Mouse (Mus musculus): ENCODE results near the gene Cirbp. TPM values are rescaled to one million over a fixed set of nuclear protein-coding genes. Genes with fewer than 3 reads are reported as not detected.

Cirbp gene
- polyA plus RNA-seq, 1 experiment from 2014 or later = 175 TPM

GRCm38 (mm10) chr10:80158307-80158986 is 7.3 kb upstream of the Cirbp start:
- no peak for ATAC-seq (ENCODE audit: insufficient number of reproducible peaks, insufficient read depth, low FRiP score, low TSS enrichment, low read depth)
- Histone ChIP-seq H3K4me1 (replicated peaks) (peaks cover 89% of the 10 kb centered on the region), H3K9ac (replicated peaks) (peak overlapping the region; percentile 28; the same call in 1 of the 2 replicates)

GRCm38 (mm10) chr10:80159021-80159560 is 6.7 kb upstream of the Cirbp start:
- WGBS = 5% methylated on average over 12 of the region's 12 CpGs
- Histone ChIP-seq H3K9me3 (no peaks in the 10 kb centered on the region), H3K4me2 (peak overlapping the region; percentile 67), H3K27ac (peak overlapping the region; percentile 88), H3K4me1 (replicated peaks) (peaks cover 87% of the 10 kb centered on the region), H3K27me3 (no peaks in the 10 kb centered on the region), H3K9ac (replicated peaks) (peak overlapping the region; percentile 28; the same call in 1 of the 2 replicates), H3K4me3 (replicated peaks) (peak overlapping the region; percentile 41), H3K36me3 (peaks cover 36% of the 10 kb centered on the region)
- peak; percentile 0; the same call in 1 of the 2 replicates for ATAC-seq (ENCODE audit: insufficient number of reproducible peaks, insufficient read depth, low FRiP score, low TSS enrichment, low read depth)

More at GRCm38 (mm10) chr10:80158307-80158986, 7.3 kb upstream of the Cirbp start:
- H3K4me3 ChIP-seq (replicated peaks) = peak overlapping the region; percentile 41
- H3K36me3 ChIP-seq = peaks cover 42% of the 10 kb centered on the region
- H3K9me3 ChIP-seq = no peaks in the 10 kb centered on the region
- no peaks in the 10 kb centered on the region for H3K27me3 ChIP-seq
- H3K27ac ChIP-seq = peak overlapping the region; percentile 88
- peak overlapping the region; percentile 67 for H3K4me2 ChIP-seq
- WGBS = 11% methylated on average over 18 of the region's 18 CpGs

- ATAC-seq (ENCODE audit: insufficient number of reproducible peaks, insufficient read depth, low FRiP score, low TSS enrichment, low read depth) = peak; percentile 73
- no peaks in the 10 kb centered on the region for H3K9me3 ChIP-seq
- H3K9ac ChIP-seq (replicated peaks) = peak overlapping the region; percentile 28; the same call in 1 of the 2 replicates
- peaks cover 29% of the 10 kb centered on the region for H3K36me3 ChIP-seq
- peaks cover 87% of the 10 kb centered on the region for H3K4me1 ChIP-seq (replicated peaks)
- H3K27me3 ChIP-seq = no peaks in the 10 kb centered on the region; the same call in 1 of the 2 replicates
- peak overlapping the region; percentile 41 for H3K4me3 ChIP-seq (replicated peaks)
- WGBS = under 1% methylated on average over 55 of the region's 55 CpGs
- peak overlapping the region; percentile 95 for H3K27ac ChIP-seq
- H3K4me2 ChIP-seq = peak overlapping the region; percentile 67
These were observed 6.0 kb upstream of the Cirbp start for GRCm38 (mm10) chr10:80159561-80160454.

- Histone ChIP-seq H3K36me3 (peaks cover 20% of the 10 kb centered on the region), H3K9ac (replicated peaks) (peak overlapping the region; percentile 65), H3K9me3 (no peaks in the 10 kb centered on the region), H3K4me1 (replicated peaks) (peaks cover 87% of the 10 kb centered on the region), H3K27ac (peak overlapping the region; percentile 95), H3K27me3 (no peaks in the 10 kb centered on the region; the same call in 1 of the 2 replicates), H3K4me2 (peak overlapping the region; percentile 67), H3K4me3 (replicated peaks) (peak overlapping the region; percentile 41)
- ATAC-seq (ENCODE audit: insufficient number of reproducible peaks, insufficient read depth, low FRiP score, low TSS enrichment, low read depth) = no peak
- 2% methylated on average over 33 of the region's 33 CpGs for whole genome bisulfite sequencing
These were observed 5.1 kb upstream of the Cirbp start for GRCm38 (mm10) chr10:80160455-80161371.

GRCm38 (mm10) chr10:80161522-80162242 is 4.1 kb upstream of the Cirbp start:
- Histone ChIP-seq H3K27me3 (no peaks in the 10 kb centered on the region; the same call in 1 of the 2 replicates), H3K4me2 (peak overlapping the region; percentile 67), H3K4me1 (replicated peaks) (peaks cover 83% of the 10 kb centered on the region), H3K27ac (peak overlapping the region; percentile 95), H3K9ac (replicated peaks) (peak overlapping the region; percentile 65; the same call in 1 of the 2 replicates), H3K36me3 (peaks cover 10% of the 10 kb centered on the region), H3K4me3 (replicated peaks) (peak overlapping the region; percentile 41), H3K9me3 (no peaks in the 10 kb centered on the region)
- WGBS = 9% methylated on average over 7 of the region's 7 CpGs
- no peak for ATAC-seq (ENCODE audit: insufficient number of reproducible peaks, insufficient read depth, low FRiP score, low TSS enrichment, low read depth)

- H3K9me3 ChIP-seq = no peaks in the 10 kb centered on the region
- no peak overlapping the region for H3K4me3 ChIP-seq (replicated peaks)
- peak overlapping the region; percentile 95 for H3K27ac ChIP-seq
- no peaks in the 10 kb centered on the region; the same call in 1 of the 2 replicates for H3K27me3 ChIP-seq
- H3K36me3 ChIP-seq = peaks cover 5% of the 10 kb centered on the region
- H3K9ac ChIP-seq (replicated peaks) = no peak overlapping the region
- H3K4me1 ChIP-seq (replicated peaks) = peaks cover 82% of the 10 kb centered on the region
- WGBS = 82% methylated on average over 3 of the region's 3 CpGs
- no peak for ATAC-seq (ENCODE audit: insufficient number of reproducible peaks, insufficient read depth, low FRiP score, low TSS enrichment, low read depth)
- 0 out of 2 replicates have a peak overlapping the region, but pooled peaks have one; percentile 67 for H3K4me2 ChIP-seq
These were observed 3.6 kb upstream of the Cirbp start for GRCm38 (mm10) chr10:80162243-80162608.

- Histone ChIP-seq H3K9ac (replicated peaks) (no peak overlapping the region), H3K4me1 (replicated peaks) (peaks cover 76% of the 10 kb centered on the region), H3K4me2 (0 out of 2 replicates have a peak overlapping the region, but pooled peaks have one; percentile 10), H3K27me3 (no peaks in the 10 kb centered on the region; the same call in 1 of the 2 replicates), H3K9me3 (no peaks in the 10 kb centered on the region), H3K4me3 (replicated peaks) (no peak overlapping the region), H3K27ac (peak overlapping the region; percentile 95), H3K36me3 (no peaks in the 10 kb centered on the region)
- 58% methylated on average over 6 of the region's 6 CpGs for WGBS
- no peak for ATAC-seq (ENCODE audit: insufficient number of reproducible peaks, insufficient read depth, low FRiP score, low TSS enrichment, low read depth)
These were observed 3.0 kb upstream of the Cirbp start for GRCm38 (mm10) chr10:80162716-80163299.

- Histone ChIP-seq H3K36me3 (no peaks in the 10 kb centered on the region), H3K4me3 (replicated peaks) (no peak overlapping the region), H3K4me2 (peak overlapping the region; percentile 89; the same call in 1 of the 2 replicates), H3K27me3 (no peaks in the 10 kb centered on the region; the same call in 1 of the 2 replicates), H3K4me1 (replicated peaks) (peaks cover 71% of the 10 kb centered on the region), H3K9ac (replicated peaks) (no peak overlapping the region; the same call in 1 of the 2 replicates), H3K27ac (no peak overlapping the region), H3K9me3 (no peaks in the 10 kb centered on the region)
- WGBS = 77% methylated on average over 8 of the region's 8 CpGs
- ATAC-seq (ENCODE audit: insufficient number of reproducible peaks, insufficient read depth, low FRiP score, low TSS enrichment, low read depth) = no peak
These were observed 2.1 kb upstream of the Cirbp start for GRCm38 (mm10) chr10:80163721-80164120.

GRCm38 (mm10) chr10:80164161-80164997 is 1.4 kb upstream of the Cirbp start:
- no peak for ATAC-seq (ENCODE audit: insufficient number of reproducible peaks, insufficient read depth, low FRiP score, low TSS enrichment, low read depth)
- peaks cover 71% of the 10 kb centered on the region for H3K4me1 ChIP-seq (replicated peaks)
- H3K27me3 ChIP-seq = no peaks in the 10 kb centered on the region; the same call in 1 of the 2 replicates
- no peaks in the 10 kb centered on the region for H3K9me3 ChIP-seq
- H3K36me3 ChIP-seq = no peaks in the 10 kb centered on the region
- H3K9ac ChIP-seq (replicated peaks) = peak overlapping the region; percentile 57
- H3K27ac ChIP-seq = no peak overlapping the region; the same call in 1 of the 2 replicates
- peak overlapping the region; percentile 41 for H3K4me3 ChIP-seq (replicated peaks)
- WGBS = 7% methylated on average over 44 of the region's 44 CpGs
- peak overlapping the region; percentile 89 for H3K4me2 ChIP-seq

Measured in limb, embryonic 12.5 days (tissue).